Mouse (Mus musculus): Measurements from ENCODE around the gene Spp2. TPM values are rescaled to one million over a fixed set of nuclear protein-coding genes. Genes with fewer than 3 reads are reported as not detected.

The Spp2 gene
- total RNA-seq, 4 experiments from 2014 or later: not detected

DNA sequence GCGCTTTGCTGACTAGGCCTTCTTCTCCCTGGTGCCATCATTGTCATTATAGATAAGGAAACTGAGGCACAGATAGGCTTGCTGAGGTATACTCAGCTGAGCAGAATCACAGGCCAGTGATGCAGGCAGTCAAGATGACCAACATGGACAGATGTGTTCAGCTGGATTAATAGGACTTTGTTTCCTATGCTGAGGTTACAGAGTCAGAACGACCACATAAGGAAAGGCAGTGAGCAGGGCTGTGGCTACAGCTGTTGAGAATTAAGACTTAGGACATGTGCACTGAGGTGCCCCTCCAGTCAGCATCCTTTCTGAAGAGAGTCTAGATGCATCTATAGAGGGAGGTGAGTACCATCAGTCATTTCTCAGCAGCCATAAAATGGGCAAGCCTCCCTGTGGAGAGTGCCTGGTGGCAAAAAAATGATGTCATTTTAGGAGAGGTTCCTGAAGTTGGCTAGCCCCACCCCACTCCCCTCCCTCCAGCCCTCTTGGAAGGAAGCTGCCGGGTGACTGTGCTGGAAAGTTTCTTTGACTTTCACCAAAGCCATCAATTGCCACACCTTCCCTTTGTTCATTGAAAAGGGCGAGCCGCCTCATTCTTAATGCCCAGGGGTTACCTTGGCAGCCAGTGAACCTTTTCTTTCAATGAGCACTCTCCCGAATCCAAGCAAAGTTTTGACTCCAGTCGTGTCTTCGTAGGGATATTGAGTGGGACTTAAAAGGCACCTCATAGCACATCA is 59.7 kb downstream of the Spp2 start:
- DNase-seq (ENCODE audit: low spot score in 2 of 2): no peak

DNA sequence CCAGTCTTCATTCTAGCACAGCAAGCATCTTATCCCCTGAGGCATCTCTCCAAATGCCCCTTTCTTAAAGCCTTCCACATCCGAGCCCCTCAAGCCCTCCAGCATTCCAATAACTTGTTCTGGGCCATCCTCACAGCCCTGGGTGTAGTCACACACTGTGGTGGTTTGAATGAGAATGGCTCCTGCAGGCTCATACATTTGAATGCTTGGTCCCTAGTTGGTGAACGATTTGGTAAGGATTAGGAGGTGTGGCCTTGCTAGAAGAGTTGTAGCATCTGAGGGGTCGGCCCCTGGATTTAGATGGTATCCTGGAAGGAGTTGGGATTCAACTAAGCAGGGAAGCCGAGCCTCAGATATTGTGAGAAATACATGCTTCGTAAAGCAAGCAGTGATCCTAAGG is 61.1 kb downstream of the Spp2 start:
- DNase-seq (ENCODE audit: low spot score in 2 of 2): no peak

- no peak for DNase-seq (ENCODE audit: low spot score in 2 of 2)
Observed at GRCm38 (mm10) chr1:88468335-88468734, 61.6 kb downstream of the Spp2 start.

- DNase-seq (ENCODE audit: low spot score in 2 of 2): no peak
Observed at GRCm38 (mm10) chr1:88469746-88470145, 63.0 kb downstream of the Spp2 start.

- DNase-seq (ENCODE audit: low spot score in 2 of 2): no peak
Observed at GRCm38 (mm10) chr1:88472258-88472657, 65.5 kb downstream of the Spp2 start.

DNA sequence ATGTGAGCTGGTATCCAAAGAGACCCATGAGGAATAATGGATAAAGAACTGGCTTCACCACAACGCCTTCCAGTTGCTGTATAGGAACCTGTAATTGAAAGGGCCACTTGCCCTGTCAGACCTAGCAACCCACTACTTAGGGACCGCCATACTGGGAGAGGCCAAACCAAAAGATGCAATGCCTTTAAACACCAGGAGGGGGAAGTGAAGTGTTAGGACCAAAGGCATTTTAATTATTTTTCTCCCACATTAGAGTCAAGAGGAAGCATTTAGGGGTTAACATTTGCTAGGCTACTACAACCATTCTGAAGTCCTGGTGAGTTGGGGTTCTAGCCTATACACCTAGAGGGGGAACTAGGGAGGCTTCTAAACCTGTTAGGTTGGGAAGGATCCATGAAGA is 67.1 kb downstream of the Spp2 start:
- no peak for DNase-seq (ENCODE audit: low spot score in 2 of 2)

DNA sequence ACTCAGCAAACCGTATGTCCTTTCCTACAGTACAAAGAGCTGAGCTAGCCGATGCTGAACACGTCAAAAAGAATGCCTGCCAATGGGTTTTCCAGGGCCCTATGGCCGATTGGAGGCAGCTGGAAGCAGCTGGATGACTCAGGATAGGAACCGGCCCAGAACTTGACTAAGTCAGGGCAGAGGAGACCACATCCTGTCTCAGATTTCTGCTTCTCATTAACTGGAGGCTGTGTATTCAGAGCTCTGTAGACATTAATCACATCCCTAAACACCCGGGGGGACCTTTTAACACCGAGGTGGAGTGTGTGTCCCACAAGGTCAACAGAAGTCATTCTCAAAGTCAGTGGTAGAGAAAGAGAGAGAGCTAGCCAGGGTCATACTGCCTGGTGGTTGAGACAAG is 67.8 kb downstream of the Spp2 start:
- DNase-seq (ENCODE audit: low spot score in 2 of 2): peak; percentile 5 to 14

DNA sequence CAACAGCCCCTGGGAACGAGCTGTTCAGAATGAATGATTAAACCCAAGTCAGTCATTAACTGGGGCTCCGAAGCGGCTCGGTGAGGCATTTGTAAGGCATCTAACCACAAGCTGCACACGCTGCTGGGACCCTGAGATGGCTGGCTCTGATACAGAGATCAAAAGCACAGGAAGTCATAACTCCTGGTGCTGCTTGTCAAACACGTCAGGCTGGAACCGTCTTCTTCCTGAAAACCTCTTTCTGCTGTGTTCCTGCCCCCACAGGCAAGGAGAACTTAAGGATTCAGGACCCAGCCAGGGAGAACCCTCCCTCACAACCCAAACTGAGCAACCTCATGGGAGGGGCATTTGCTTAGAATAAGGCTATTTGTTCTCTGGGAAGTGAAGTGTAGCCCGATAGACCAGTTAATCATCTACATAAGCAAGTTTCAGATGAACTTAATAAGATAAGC is 68.8 kb downstream of the Spp2 start:
- no peak for DNase-seq (ENCODE audit: low spot score in 2 of 2)

Other genes with a start within 250 kb of the Spp2 start
- not detected for gene Ugt1a5, start 240.9 kb upstream of the Spp2 start, total RNA-seq (2022)
- under 1 TPM in 1 of 4 experiments, not detected in 3; 0.16 TPM for gene Ugt1a2, start 206.4 kb upstream of the Spp2 start, total RNA-seq (2022)
- gene Dnajb3, start 201.2 kb upstream of the Spp2 start, total RNA-seq (2022): not detected
- gene Ugt1a1, start 195.0 kb upstream of the Spp2 start, total RNA-seq (2022): under 1 TPM in 2 of 4 experiments, not detected in 2; 0.12 to 0.46 TPM
- gene Mroh2a, start 180.0 kb upstream of the Spp2 start, total RNA-seq (2022): not detected
- 1 to 10 TPM; 4.4 to 6.3 (median 4.7) TPM for gene Hjurp, start 129.3 kb upstream of the Spp2 start, total RNA-seq (2022)
- gene Trpm8, start 129.3 kb upstream of the Spp2 start, total RNA-seq (2022): not detected
- not detected for gene Glrp1, start 103.1 kb downstream of the Spp2 start, total RNA-seq (2022)

Data from gastrocnemius, adult 8-10 months (tissue).